Mouse (Mus musculus): ENCODE measurements at regions not wholly inside any gene's neighbourhood (a gene's known extent, or its start where the extent isn't known, plus 50 kb on each side); places are given as distances from the start of the nearest gene placed in this dataset.

DNA sequence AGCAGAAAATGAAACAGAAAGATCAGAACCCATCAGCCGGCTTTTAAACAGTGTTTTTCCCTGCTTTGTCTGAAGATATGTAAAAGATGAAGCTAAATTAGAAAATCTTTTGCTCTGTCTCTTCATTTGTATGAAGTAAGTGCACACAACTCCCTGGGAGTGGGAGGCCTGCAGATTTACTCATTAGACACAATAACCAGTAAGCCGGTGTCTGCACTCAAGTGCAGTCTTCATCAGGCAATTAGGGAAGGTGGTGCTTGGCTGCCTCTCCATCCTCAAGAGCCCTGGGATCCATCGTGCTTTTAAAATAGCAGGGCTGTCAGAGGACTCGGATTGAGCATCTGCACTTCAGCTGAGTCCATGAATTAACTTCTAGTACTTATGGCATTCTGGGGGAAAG, 945.1 kb downstream of the Slc4a3 start:
- 53% methylated on average over 4 of the region's 4 CpGs for WGBS

DNA sequence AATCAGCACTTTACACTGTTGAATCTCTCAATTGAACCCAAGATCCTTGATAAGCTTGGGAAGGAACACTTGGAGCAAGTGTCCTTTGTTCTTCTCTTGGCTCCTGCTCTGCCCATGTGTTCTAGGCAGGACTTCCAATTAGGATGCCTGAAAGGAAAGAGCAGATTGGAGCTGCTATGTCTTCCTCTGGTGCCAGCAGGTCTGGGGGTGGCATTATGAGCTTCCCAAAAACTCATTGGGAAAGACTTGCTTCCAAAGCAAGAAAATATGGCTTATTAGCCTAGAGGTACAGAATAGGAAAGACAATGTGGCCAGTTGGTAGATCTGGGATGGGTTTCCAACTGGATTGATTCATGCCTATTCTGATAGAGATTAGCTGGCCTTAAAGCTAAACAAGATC, 959.1 kb downstream of the Slc4a3 start:
- no peak for DNase-seq
- TF ChIP-seq CTCF (IDR thresholded peaks at IDR 0.05; ENCODE audit: insufficient read depth, low read length) (no peak), POLR2A (IDR thresholded peaks at IDR 0.05; ENCODE audit: borderline replicate concordance, extremely low read depth, low read depth, low read length) (no peak)
- H3K4me1 ChIP-seq (ENCODE audit: control insufficient read depth, insufficient read depth, low read length): no peaks in the 10 kb centered on the region
- no peak overlapping the region for H3K4me3 ChIP-seq (replicated peaks; ENCODE audit: extremely low read depth, low read depth, low read length)

More for the DNA sequence above, 945.1 kb downstream of the Slc4a3 start:
- Histone ChIP-seq H3K4me1 (ENCODE audit: control insufficient read depth, insufficient read depth, low read length) (no peaks in the 10 kb centered on the region), H3K4me3 (replicated peaks; ENCODE audit: extremely low read depth, low read depth, low read length) (no peak overlapping the region)
- no peak for TF ChIP-seq POLR2A (IDR thresholded peaks at IDR 0.05; ENCODE audit: borderline replicate concordance, extremely low read depth, low read depth, low read length)
- no peak for TF ChIP-seq CTCF (IDR thresholded peaks at IDR 0.05; ENCODE audit: insufficient read depth, low read length)
- no peak for DNase-seq

DNA sequence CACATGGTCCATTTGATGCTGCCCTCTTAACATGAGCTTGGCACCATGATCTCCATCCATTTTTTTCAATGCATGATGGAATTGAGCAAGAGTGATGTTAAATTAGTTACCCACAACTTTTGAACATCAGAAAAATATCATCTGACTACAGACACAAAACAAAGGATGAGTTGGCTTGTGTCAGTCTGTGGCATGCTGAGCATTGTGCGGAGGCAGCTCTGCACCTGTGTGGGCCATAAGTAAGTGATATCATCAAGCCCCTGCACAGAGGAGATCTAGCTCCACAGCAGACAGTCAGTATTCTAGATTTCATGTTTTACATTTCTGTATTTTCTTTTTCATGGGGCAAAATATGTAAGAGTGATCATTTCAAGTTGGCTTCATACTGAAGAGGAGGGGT, 962.8 kb downstream of the Slc4a3 start:
- 96% methylated on average over 1 of the region's 1 CpGs for WGBS
- no peaks in the 10 kb centered on the region for H3K4me1 ChIP-seq (ENCODE audit: control insufficient read depth, insufficient read depth, low read length)

DNA sequence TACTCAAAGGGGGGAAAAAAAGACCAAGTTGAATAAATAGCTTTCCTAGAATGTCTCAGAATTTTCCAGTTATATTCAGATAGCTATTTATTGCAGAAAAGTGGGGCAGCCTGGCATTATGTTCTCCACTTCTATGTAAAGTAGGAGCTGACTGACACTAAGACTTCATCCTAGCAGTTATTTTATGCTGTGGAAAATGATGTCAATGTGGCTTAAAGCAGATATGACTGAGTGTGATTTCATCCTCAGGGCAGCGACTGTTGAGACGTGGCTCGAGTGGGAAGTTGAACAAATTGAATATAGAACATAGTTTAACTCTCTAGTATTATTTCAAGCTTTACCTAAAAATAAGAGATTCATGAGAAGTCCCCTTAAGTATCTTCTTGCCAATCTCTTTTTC, 963.4 kb downstream of the Slc4a3 start:
- Histone ChIP-seq H3K4me1 (ENCODE audit: control insufficient read depth, insufficient read depth, low read length) (no peaks in the 10 kb centered on the region), H3K4me3 (replicated peaks; ENCODE audit: extremely low read depth, low read depth, low read length) (no peak overlapping the region)
- 85% methylated on average over 3 of the region's 3 CpGs for WGBS
- DNase-seq: no peak
- no peak for TF ChIP-seq POLR2A (IDR thresholded peaks at IDR 0.05; ENCODE audit: borderline replicate concordance, extremely low read depth, low read depth, low read length)
- no peak for TF ChIP-seq CTCF (IDR thresholded peaks at IDR 0.05; ENCODE audit: insufficient read depth, low read length)

More for the DNA sequence above, 962.8 kb downstream of the Slc4a3 start:
- H3K4me3 ChIP-seq (replicated peaks; ENCODE audit: extremely low read depth, low read depth, low read length): no peak overlapping the region
- TF ChIP-seq CTCF (IDR thresholded peaks at IDR 0.05; ENCODE audit: insufficient read depth, low read length): no peak
- TF ChIP-seq POLR2A (IDR thresholded peaks at IDR 0.05; ENCODE audit: borderline replicate concordance, extremely low read depth, low read depth, low read length): no peak
- no peak for DNase-seq

DNA sequence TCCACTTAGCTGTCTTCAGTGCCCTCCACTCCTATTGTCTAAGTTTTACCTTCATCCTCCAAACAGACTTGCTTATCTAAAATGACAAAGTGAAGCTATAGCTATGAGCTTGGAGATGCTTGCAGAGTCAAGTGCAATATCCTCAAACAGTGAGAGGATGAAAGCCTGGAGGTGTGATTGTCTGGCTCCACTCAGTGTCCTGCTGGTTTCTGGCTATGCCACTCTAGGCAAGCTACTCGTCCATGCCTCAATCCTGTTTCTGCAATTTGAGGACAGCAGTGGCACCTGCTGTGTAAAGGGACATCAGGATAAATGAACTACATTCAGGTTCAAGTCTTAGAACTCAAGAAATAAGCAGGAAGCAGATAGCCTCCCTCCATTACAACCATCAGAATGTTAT, 966.1 kb downstream of the Slc4a3 start:
- H3K4me3 ChIP-seq (replicated peaks; ENCODE audit: extremely low read depth, low read depth, low read length): no peak overlapping the region

DNA sequence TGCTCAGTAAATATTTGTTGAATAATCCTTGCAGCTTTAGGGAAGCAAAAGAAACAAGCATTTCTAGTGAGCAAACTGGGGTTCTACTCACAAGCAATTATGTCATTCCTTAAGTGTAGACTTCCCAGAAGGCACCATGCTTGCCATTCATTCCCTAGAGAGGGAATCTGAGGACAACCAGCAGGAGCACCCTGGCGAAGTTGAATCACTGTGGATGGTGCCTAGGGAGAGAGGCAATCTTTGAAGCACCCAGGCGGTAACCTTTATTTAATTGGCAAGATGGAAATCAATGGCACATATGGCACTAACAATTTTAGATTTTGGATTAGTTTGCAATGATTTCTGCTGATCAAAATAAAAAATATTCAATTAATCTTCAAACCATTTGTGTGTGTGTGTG, 967.4 kb downstream of the Slc4a3 start:
- WGBS: 72% methylated on average over 2 of the region's 2 CpGs
- TF ChIP-seq CTCF (IDR thresholded peaks at IDR 0.05; ENCODE audit: insufficient read depth, low read length) (no peak), POLR2A (IDR thresholded peaks at IDR 0.05; ENCODE audit: borderline replicate concordance, extremely low read depth, low read depth, low read length) (no peak)
- Histone ChIP-seq H3K4me1 (ENCODE audit: control insufficient read depth, insufficient read depth, low read length) (no peaks in the 10 kb centered on the region), H3K4me3 (replicated peaks; ENCODE audit: extremely low read depth, low read depth, low read length) (no peak overlapping the region)
- DNase-seq: no peak

More for the DNA sequence above, 966.1 kb downstream of the Slc4a3 start:
- TF ChIP-seq CTCF (IDR thresholded peaks at IDR 0.05; ENCODE audit: insufficient read depth, low read length) (no peak), POLR2A (IDR thresholded peaks at IDR 0.05; ENCODE audit: borderline replicate concordance, extremely low read depth, low read depth, low read length) (no peak)
- H3K4me1 ChIP-seq (ENCODE audit: control insufficient read depth, insufficient read depth, low read length): no peaks in the 10 kb centered on the region
- DNase-seq: no peak
- WGBS: 65% methylated on average over 1 of the region's 1 CpGs

DNA sequence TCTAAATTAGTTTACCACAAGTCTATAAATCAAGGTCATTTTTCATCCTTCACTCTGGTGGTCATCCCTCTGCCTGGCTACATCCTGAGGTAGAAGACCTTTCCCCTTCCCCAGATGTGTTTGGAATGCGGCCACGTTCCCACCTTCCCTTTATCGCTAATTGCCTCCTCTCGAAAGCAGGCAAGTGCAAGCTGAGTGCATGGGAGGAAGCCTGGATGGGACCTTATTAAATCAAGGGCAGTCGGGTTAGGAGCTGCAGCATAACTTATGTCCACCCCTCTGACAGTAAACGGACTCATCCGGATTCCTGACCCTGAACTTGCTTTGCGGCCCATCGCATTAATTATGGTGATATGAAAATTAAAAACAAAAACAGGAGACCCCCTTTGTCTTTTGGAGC, 983.5 kb downstream of the Slc4a3 start:
- DNase-seq: no peak
- no peaks in the 10 kb centered on the region for H3K4me1 ChIP-seq (ENCODE audit: control insufficient read depth, insufficient read depth, low read length)
- H3K4me3 ChIP-seq (replicated peaks; ENCODE audit: extremely low read depth, low read depth, low read length): no peak overlapping the region
- TF ChIP-seq CTCF (IDR thresholded peaks at IDR 0.05; ENCODE audit: insufficient read depth, low read length) (no peak), POLR2A (IDR thresholded peaks at IDR 0.05; ENCODE audit: borderline replicate concordance, extremely low read depth, low read depth, low read length) (no peak)
- 32% methylated on average over 9 of the region's 9 CpGs for WGBS

DNA sequence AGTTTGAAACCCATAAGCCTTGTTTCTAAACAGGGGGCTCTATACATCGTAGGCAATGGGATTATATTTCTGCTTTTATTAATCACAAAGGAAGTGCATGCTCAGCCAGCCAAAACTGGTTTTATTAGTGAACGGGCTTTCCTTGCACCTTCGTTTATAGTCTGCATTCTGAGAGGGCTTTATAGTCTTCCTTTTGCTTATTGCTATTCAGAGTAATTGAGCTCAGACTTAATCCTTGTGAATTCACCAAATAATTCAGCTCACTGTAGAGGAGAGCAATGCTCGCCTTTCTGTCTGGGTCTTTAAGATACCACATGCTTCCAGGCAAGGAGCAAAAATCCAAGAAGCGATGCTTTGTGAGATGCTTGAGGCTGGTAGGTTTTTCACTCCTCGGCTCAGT, 984.3 kb downstream of the Slc4a3 start:
- no peak for DNase-seq

DNA sequence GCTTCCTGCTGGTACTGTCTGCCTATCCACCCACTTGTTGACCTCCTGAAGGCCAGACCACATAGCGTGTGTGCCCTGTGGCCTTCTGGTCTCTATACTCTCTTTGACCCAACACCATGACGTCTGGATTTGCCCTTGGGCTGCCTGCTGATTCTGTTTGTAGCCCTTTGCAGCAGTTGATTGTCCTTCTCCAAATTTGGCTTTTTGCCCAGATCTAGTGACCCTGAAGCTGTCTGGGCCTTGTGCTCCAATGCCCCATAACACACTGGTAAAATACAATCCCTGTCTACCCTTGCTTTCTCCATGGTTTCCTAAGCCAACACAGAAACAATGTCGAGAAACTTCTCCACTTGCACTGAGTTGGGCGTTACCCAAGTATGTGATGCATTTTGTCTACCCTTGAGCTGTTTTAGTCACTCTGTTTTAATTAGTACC, 979.3 kb downstream of the Epha4 start:
- Histone ChIP-seq H3K4me1 (ENCODE audit: control insufficient read depth, insufficient read depth, low read length) (no peaks in the 10 kb centered on the region), H3K4me3 (replicated peaks; ENCODE audit: extremely low read depth, low read depth, low read length) (no peak overlapping the region)
- no peak for TF ChIP-seq POLR2A (IDR thresholded peaks at IDR 0.05; ENCODE audit: borderline replicate concordance, extremely low read depth, low read depth, low read length)
- no peak for TF ChIP-seq CTCF (IDR thresholded peaks at IDR 0.05; ENCODE audit: insufficient read depth, low read length)
- WGBS: 63% methylated on average over 4 of the region's 4 CpGs
- no peak for DNase-seq

More for the DNA sequence above, 984.3 kb downstream of the Slc4a3 start:
- Histone ChIP-seq H3K4me1 (ENCODE audit: control insufficient read depth, insufficient read depth, low read length) (no peaks in the 10 kb centered on the region), H3K4me3 (replicated peaks; ENCODE audit: extremely low read depth, low read depth, low read length) (no peak overlapping the region)
- no peak for TF ChIP-seq CTCF (IDR thresholded peaks at IDR 0.05; ENCODE audit: insufficient read depth, low read length)
- TF ChIP-seq POLR2A (IDR thresholded peaks at IDR 0.05; ENCODE audit: borderline replicate concordance, extremely low read depth, low read depth, low read length): no peak
- WGBS: 67% methylated on average over 6 of the region's 6 CpGs

DNA sequence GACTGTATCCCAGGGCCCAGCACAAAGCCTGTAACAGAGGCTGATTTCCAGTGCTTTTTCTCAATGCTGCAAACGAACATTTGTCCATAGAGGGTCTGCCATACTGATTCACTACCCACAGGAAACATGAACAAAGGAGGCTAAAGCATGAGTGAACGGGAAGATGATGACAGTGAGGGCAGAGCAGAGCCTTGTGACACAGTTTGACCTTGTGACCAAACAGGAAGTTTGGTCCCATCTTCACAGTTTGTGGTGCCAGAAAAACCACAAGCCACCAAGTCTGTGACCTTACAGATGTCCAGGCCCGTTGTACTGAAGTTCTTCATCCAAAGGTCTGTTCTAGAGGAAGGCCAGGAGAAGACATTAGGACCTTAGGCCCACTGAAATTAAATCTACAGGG, 974.4 kb downstream of the Epha4 start:
- TF ChIP-seq CTCF (IDR thresholded peaks at IDR 0.05; ENCODE audit: insufficient read depth, low read length): no peak
- 41% methylated on average over 3 of the region's 3 CpGs for WGBS
- no peak overlapping the region for H3K4me3 ChIP-seq (replicated peaks; ENCODE audit: extremely low read depth, low read depth, low read length)
- no peaks in the 10 kb centered on the region for H3K4me1 ChIP-seq (ENCODE audit: control insufficient read depth, insufficient read depth, low read length)
- DNase-seq: no peak

DNA sequence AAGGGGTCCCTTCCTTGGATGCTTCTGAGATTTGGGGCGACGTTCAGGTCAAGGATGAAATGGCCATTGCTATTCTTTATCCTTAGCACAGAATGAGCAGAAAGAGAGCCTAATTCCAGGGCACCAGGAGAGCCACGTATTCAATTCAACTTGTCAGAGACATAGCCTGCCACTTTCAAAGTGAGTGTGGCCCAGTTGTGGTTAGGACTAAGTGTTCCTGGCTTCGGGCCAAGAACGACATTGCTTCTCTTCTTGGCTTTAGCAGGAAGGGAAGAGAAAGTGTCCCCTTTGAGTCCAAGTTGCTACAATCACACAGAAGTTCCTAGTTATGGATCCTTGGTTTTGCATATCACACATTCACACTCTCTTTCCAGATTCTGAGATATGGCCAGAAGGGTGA, 964.0 kb downstream of the Epha4 start:
- no peak for TF ChIP-seq POLR2A (IDR thresholded peaks at IDR 0.05; ENCODE audit: borderline replicate concordance, extremely low read depth, low read depth, low read length)
- TF ChIP-seq CTCF (IDR thresholded peaks at IDR 0.05; ENCODE audit: insufficient read depth, low read length): no peak
- H3K4me3 ChIP-seq (replicated peaks; ENCODE audit: extremely low read depth, low read depth, low read length): no peak overlapping the region
- DNase-seq: peak; percentile 9
- WGBS: 36% methylated on average over 5 of the region's 5 CpGs
- no peaks in the 10 kb centered on the region for H3K4me1 ChIP-seq (ENCODE audit: control insufficient read depth, insufficient read depth, low read length)
